Mouse (Mus musculus): ENCODE measurements at regions not wholly inside any gene's neighbourhood (a gene's known extent, or its start where the extent isn't known, plus 50 kb on each side); places are given as distances from the start of the nearest gene placed in this dataset. TPM values are rescaled to one million over a fixed set of nuclear protein-coding genes. Genes with fewer than 3 reads are reported as not detected.

GRCm38 (mm10) chr6:94759649-94760048 is 59.7 kb upstream of the Lrig1 start:
- WGBS = 91% methylated on average over 1 of the region's 1 CpGs
- Histone ChIP-seq H3K4me2 (no peak overlapping the region), H3K4me1 (peaks cover 9% of the 10 kb centered on the region; the same call in 1 of the 2 replicates), H3K36me3 (no peaks in the 10 kb centered on the region), H3K4me3 (replicated peaks) (no peak overlapping the region), H3K27ac (no peak overlapping the region), H3K9me3 (no peaks in the 10 kb centered on the region), H3K9ac (no peak overlapping the region), H3K27me3 (replicated peaks) (no peaks in the 10 kb centered on the region)
- no peak for ATAC-seq (ENCODE audit: insufficient read depth, low FRiP score, low read depth)

DNA sequence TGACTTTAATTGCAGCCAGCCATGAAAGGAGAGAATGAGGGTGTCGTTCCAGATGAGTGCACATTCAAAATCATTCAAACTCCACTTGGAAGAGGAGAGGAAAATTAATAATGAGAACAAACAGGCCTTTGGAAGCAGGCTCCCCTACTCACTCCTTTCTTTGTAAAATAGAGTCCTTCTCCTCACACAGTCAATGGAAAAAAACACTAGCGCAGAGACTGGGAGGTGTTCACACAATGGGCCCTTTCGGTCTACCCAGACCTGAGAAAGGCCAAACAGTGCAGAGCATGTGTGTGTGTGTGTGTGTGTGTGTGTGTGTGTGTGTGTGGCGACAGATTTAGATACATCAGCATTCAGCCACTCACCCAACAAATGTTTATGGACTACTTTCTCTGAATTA is 56.0 kb upstream of the Lrig1 start:
- Histone ChIP-seq H3K4me1 (peaks cover 7% of the 10 kb centered on the region; the same call in 1 of the 2 replicates), H3K27ac (peak overlapping the region; percentile 61; the same call in 1 of the 2 replicates), H3K4me2 (no peak overlapping the region), H3K27me3 (replicated peaks) (no peaks in the 10 kb centered on the region), H3K9me3 (no peaks in the 10 kb centered on the region), H3K36me3 (no peaks in the 10 kb centered on the region), H3K9ac (no peak overlapping the region), H3K4me3 (replicated peaks) (no peak overlapping the region)
- WGBS = 48% methylated on average over 4 of the region's 4 CpGs
- no peak for ATAC-seq (ENCODE audit: insufficient read depth, low FRiP score, low read depth)

DNA sequence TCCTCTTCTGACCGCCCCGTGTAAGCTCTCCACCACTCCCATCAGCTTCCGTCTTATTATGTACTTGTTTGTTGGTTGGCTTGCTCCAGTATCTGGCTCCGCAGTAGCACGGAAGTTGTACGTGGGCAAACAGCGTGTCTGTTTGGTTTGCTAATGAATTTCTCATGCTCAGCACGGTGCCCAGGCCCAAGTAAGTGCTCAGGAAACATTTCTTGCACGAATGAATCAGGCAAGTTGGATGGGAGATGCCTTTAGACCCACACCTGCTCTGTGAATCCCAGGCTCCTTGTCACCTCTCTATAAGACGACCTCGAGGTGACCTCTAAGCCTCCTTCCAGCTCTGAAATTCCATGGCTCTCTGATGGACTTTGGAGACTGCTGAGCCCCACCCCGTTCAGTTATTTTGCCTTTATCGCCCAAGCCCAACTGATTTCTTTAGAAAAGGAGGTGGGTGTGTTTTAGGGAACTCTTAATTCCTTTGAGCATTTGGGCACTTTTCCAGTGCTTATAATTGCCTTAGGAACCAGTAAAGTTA is 55.4 kb upstream of the Lrig1 start:
- H3K27me3 ChIP-seq (replicated peaks) = no peaks in the 10 kb centered on the region
- peaks cover 5% of the 10 kb centered on the region; the same call in 1 of the 2 replicates for H3K4me1 ChIP-seq
- H3K36me3 ChIP-seq = no peaks in the 10 kb centered on the region
- peak; percentile 51 for ATAC-seq (ENCODE audit: insufficient read depth, low FRiP score, low read depth)
- no peak overlapping the region for H3K4me2 ChIP-seq
- H3K4me3 ChIP-seq (replicated peaks) = no peak overlapping the region
- H3K9ac ChIP-seq = no peak overlapping the region
- H3K27ac ChIP-seq = peak overlapping the region; percentile 61
- WGBS = 48% methylated on average over 13 of the region's 13 CpGs
- no peaks in the 10 kb centered on the region for H3K9me3 ChIP-seq

DNA sequence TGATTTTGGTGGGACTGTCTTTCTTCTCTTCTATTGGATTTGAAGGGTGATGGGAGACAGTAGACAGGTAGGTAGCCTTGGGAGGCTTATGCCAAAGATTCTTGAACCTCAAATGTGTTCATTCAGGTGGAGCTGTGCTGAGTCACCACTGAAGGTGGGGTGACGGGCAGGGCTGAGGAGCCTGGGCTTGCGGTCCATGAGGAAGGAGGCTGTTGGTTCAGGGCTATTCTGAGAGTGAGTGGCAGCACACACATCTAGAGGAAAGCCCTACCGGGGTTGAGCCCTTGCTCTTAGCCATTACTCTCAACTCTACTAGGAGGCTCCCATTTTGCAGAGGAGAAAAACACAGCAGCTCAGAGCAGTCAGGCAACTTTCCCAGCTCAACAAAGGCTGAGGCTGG is 54.6 kb upstream of the Lrig1 start:
- Histone ChIP-seq H3K4me3 (replicated peaks) (no peak overlapping the region), H3K4me1 (peaks cover 5% of the 10 kb centered on the region; the same call in 1 of the 2 replicates), H3K9me3 (no peaks in the 10 kb centered on the region), H3K4me2 (no peak overlapping the region), H3K36me3 (no peaks in the 10 kb centered on the region), H3K27ac (peak overlapping the region; percentile 61), H3K27me3 (replicated peaks) (no peaks in the 10 kb centered on the region), H3K9ac (no peak overlapping the region)
- WGBS = 76% methylated on average over 3 of the region's 3 CpGs
- ATAC-seq (ENCODE audit: insufficient read depth, low FRiP score, low read depth) = 0 out of 2 replicates have a peak, but pooled peaks have one; percentile 33

GRCm38 (mm10) chr6:94751101-94751440 is 51.1 kb upstream of the Lrig1 start:
- Histone ChIP-seq H3K4me3 (replicated peaks) (no peak overlapping the region), H3K4me2 (no peak overlapping the region), H3K27me3 (replicated peaks) (no peaks in the 10 kb centered on the region), H3K36me3 (no peaks in the 10 kb centered on the region), H3K27ac (no peak overlapping the region), H3K4me1 (peaks cover 2% of the 10 kb centered on the region; the same call in 1 of the 2 replicates), H3K9me3 (no peaks in the 10 kb centered on the region), H3K9ac (no peak overlapping the region)
- WGBS = 34% methylated on average over 8 of the region's 8 CpGs
- no peak for ATAC-seq (ENCODE audit: insufficient read depth, low FRiP score, low read depth)

DNA sequence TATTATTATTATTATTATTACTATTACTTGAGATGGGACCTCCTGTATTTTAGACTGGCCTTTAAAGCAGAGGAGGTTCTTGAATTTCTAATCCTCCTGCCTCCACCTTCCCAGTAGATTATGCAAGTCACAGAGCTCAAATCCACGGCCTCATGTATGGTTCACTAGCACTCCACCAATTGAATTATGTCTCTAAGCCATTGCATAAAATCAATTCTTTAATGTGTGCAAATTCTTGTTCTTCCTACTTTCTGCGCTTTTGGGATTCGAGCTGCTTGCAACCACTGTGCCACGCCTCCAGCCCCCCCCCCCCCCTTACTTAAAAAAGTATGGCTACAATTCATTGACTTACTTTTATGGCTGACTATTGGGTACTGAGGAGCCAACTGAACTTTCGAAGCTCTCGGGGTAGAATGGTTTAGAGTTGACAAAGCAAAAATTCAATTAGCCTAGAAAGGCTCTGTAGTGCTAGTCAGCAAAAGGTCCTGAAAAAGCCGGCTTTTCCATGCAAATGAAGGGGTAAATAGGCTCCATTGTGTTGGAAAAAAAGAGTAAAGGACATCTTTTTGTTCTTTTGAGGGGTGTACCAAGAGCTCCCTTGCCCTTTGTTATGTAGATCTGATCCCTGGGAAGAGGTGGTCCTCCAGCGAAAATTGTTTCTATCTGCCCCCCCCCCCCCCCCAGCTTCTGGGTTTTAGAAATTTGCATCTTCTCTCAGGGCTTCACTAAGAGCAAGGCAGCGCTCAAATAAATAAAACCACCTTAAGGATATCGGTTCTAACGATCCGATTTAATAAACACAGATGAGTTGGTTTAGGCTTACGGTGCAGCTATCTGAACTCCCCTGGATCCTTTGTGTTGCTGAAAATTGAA is 50.5 kb upstream of the Lrig1 start:
- no peaks in the 10 kb centered on the region for H3K4me1 ChIP-seq
- H3K9ac ChIP-seq = no peak overlapping the region
- H3K9me3 ChIP-seq = no peaks in the 10 kb centered on the region
- no peak for ATAC-seq (ENCODE audit: insufficient read depth, low FRiP score, low read depth)
- WGBS = 36% methylated on average over 13 of the region's 13 CpGs
- H3K4me2 ChIP-seq = no peak overlapping the region
- H3K4me3 ChIP-seq (replicated peaks) = no peak overlapping the region
- no peaks in the 10 kb centered on the region for H3K36me3 ChIP-seq
- no peak overlapping the region for H3K27ac ChIP-seq
- H3K27me3 ChIP-seq (replicated peaks) = no peaks in the 10 kb centered on the region

Small RNAs in the stretch of these regions (microRNA-seq; reads per million reads assigned to microRNA genes)
- not detected for gene Gm23364
